ENCODE assay signal across 7 mouse cellular contexts in the genomic region with DNA sequence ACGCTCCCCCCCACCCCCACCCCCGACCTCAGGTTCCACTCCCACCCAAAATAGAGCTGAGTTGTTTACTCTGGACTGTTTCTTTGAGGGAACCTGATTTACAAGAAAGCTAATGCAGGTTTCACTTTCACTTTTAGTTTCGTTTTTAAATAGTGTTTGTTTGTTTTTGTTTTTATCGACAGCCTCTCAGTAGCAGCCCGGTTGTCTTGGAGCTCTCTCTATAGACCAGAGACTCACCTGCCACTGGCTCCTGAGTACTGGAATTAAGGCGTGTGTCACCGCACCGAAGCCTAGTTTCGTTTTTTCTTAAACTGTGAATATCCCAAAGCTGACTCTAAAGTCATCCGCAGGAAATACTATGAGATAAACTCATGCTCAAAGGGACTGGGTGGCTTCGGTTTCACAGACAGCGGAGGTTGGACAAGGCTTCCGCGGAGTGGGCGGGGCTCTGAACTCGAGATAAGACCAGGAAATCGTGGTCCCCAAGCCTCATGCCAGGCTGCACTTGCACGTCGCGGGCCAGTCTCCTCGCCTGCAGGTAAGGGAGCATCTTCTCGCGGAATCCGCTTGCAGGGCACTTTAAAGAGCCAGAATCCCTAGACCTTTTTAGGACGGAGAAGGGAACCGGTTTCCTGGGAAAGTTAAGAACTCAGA. TPM values are rescaled to one million over a fixed set of nuclear protein-coding genes. Genes with fewer than 3 reads are reported as not detected.
A peak's percentile ranks its signal among the peaks of the same experiment; 100 is the strongest.
DNase-seq lines count a peak whose midpoint lies in the region; ATAC-seq and TF ChIP-seq lines count a peak whose summit lies in the region.

A gene (minus strand): TSS at position 422 of the 654 bp plus-strand sequence.
A gene (plus strand): TSS at position 487 of the 654 bp plus-strand sequence.

- peak within 1 kb of the TSS; percentile 64 for H3K9ac ChIP-seq in hindbrain, embryonic 16.5 days (ENCODE audit: low read depth, low read length)
- H3K9ac ChIP-seq in midbrain, embryonic 11.5 days (ENCODE audit: low read length) = peak within 1 kb of the TSS; percentile 4; the same call in 1 of the 2 replicates

- no peaks in the 10 kb centered on the region for H3K27me3 ChIP-seq in hindbrain, embryonic 16.5 days (replicated peaks; ENCODE audit: control insufficient read depth, insufficient read depth, low read length)
- peaks cover 35% of the 10 kb centered on the region; the same call in 1 of the 2 replicates for H3K27me3 ChIP-seq in limb, embryonic 10.5 days (ENCODE audit: low read depth, poor library complexity, severe bottlenecking)
- H3K27me3 ChIP-seq in midbrain, embryonic 11.5 days (ENCODE audit: control insufficient read depth, insufficient read depth, low read length) = no peaks in the 10 kb centered on the region; the same call in 1 of the 2 replicates

- WGBS in hindbrain, embryonic 16.5 days = 5% methylated on average over 26 of the region's 26 CpGs
- WGBS in limb, embryonic 10.5 days = 3% methylated on average over 26 of the region's 26 CpGs
- WGBS in midbrain, embryonic 11.5 days = 6% methylated on average over 26 of the region's 26 CpGs

- H3K27ac ChIP-seq in gastrocnemius, adult 2 months = peak within 1 kb of the TSS; percentile 89
- H3K27ac ChIP-seq in hindbrain, embryonic 16.5 days (ENCODE audit: low read depth, low read length) = no peak within 1 kb of the TSS
- no peak within 1 kb of the TSS for H3K27ac ChIP-seq in limb, embryonic 10.5 days
- no peak within 1 kb of the TSS for H3K27ac ChIP-seq in midbrain, embryonic 11.5 days (ENCODE audit: low read depth, low read length)

- ATAC-seq in hindbrain, embryonic 16.5 days = 0 out of 2 replicates have a peak, but pooled peaks have one; percentile 56
- no peak for ATAC-seq in midbrain, embryonic 11.5 days (ENCODE audit: low FRiP score)

- peak; percentile 70 for DNase-seq in ZHBTc4 (ENCODE audit: low read depth, low spot score)
- DNase-seq in cerebellum, postnatal 14 days = peak; percentile 67 to 68
- DNase-seq in gastrocnemius, adult 2 months = peak; percentile 80
- DNase-seq in limb, embryonic 10.5 days (ENCODE audit: low spot score) = peak; percentile 51
- DNase-seq in midbrain, embryonic 11.5 days (ENCODE audit: low spot score, missing footprints) = peak; percentile 88
- DNase-seq in right cerebral cortex, postnatal 4 days = peak; percentile 33

- H3K9me3 ChIP-seq in hindbrain, embryonic 16.5 days (ENCODE audit: control insufficient read depth, low read length) = no peaks in the 10 kb centered on the region
- H3K9me3 ChIP-seq in limb, embryonic 10.5 days (replicated peaks) = no peaks in the 10 kb centered on the region
- H3K9me3 ChIP-seq in midbrain, embryonic 11.5 days (ENCODE audit: control insufficient read depth, low read length) = no peaks in the 10 kb centered on the region

- H3K36me3 ChIP-seq in hindbrain, embryonic 16.5 days (ENCODE audit: control insufficient read depth, insufficient read depth, low read length) = no peaks in the 10 kb centered on the region
- no peaks in the 10 kb centered on the region for H3K36me3 ChIP-seq in limb, embryonic 10.5 days
- H3K36me3 ChIP-seq in midbrain, embryonic 11.5 days (ENCODE audit: control insufficient read depth, insufficient read depth, low read length) = no peaks in the 10 kb centered on the region

- peaks cover 11% of the 10 kb centered on the region for H3K4me1 ChIP-seq in hindbrain, embryonic 16.5 days (ENCODE audit: control insufficient read depth, insufficient read depth, low read depth, low read length)
- peaks cover 9% of the 10 kb centered on the region for H3K4me1 ChIP-seq in limb, embryonic 10.5 days
- peaks cover 3% of the 10 kb centered on the region; the same call in 1 of the 2 replicates for H3K4me1 ChIP-seq in midbrain, embryonic 11.5 days (ENCODE audit: control insufficient read depth, insufficient read depth, low read length)

- no peak for TF ChIP-seq CTCF in gastrocnemius, adult 2 months (IDR thresholded peaks at IDR 0.05)

- intact Hi-C loops in gastrocnemius, adult 2 months (cut with DNase I) = loop anchor here (5.0 kb wide), 1 partner anchor 195 kb away; no protein-coding TSS in a partner anchor

- peak within 1 kb of the TSS; percentile 97 for H3K4me2 ChIP-seq in hindbrain, embryonic 16.5 days (ENCODE audit: low read length)
- H3K4me2 ChIP-seq in midbrain, embryonic 11.5 days = peak within 1 kb of the TSS; percentile 49

- H3K4me3 ChIP-seq in gastrocnemius, adult 2 months = peak within 1 kb of the TSS; percentile 82
- H3K4me3 ChIP-seq in hindbrain, embryonic 16.5 days (ENCODE audit: low read length) = peak within 1 kb of the TSS; percentile 53
- H3K4me3 ChIP-seq in limb, embryonic 10.5 days = peak within 1 kb of the TSS; percentile 55
- peak within 1 kb of the TSS; percentile 32 for H3K4me3 ChIP-seq in midbrain, embryonic 11.5 days (ENCODE audit: low read depth, low read length)

RNA-seq across cellular contexts. Expression of the first gene that starts in this region (rescaled TPM):
- total RNA-seq in gastrocnemius, adult 2 months (2021) = 10 to 100 TPM; 16.1 to 21.2 TPM
- 66.4 and 71.9 TPM in 2 replicates for polyA plus RNA-seq in hindbrain, embryonic 16.5 days (2015; fragmentation: Nextera tagmentation; extraction: Ambion mirVana)
- polyA plus RNA-seq in limb, embryonic 10.5 days (2016; fragmentation: Nextera tagmentation; extraction: Ambion mirVana) = 24.0 and 30.9 TPM in 2 replicates
- 60.4 and 68.1 TPM in 2 replicates for polyA plus RNA-seq in midbrain, embryonic 11.5 days (2014; fragmentation: Nextera tagmentation; extraction: Ambion mirVana)

RNA-seq across cellular contexts. Expression of the second gene that starts in this region (rescaled TPM):
- under 1 TPM; 0.59 to 0.71 TPM for total RNA-seq in gastrocnemius, adult 2 months (2021)
- 0.56 and 0.76 TPM in 2 replicates for polyA plus RNA-seq in hindbrain, embryonic 16.5 days (2015; fragmentation: Nextera tagmentation; extraction: Ambion mirVana)
- 0.05 and 0.10 TPM in 2 replicates for polyA plus RNA-seq in limb, embryonic 10.5 days (2016; fragmentation: Nextera tagmentation; extraction: Ambion mirVana)
- polyA plus RNA-seq in midbrain, embryonic 11.5 days (2014; fragmentation: Nextera tagmentation; extraction: Ambion mirVana) = 0.34 and 0.77 TPM in 2 replicates

Comparison
In these comparisons a context has a peak if more than half of its experiments do, and no peak if none do; other contexts are left out.
1. DNase-seq: peak in every context shown above with its lines; median percentile 88 in midbrain, embryonic 11.5 days; 80 in gastrocnemius, adult 2 months; 70 in ZHBTc4; 68 in cerebellum, postnatal 14 days; 51 in limb, embryonic 10.5 days; 33 in right cerebral cortex, postnatal 4 days.
2. H3K4me3 ChIP-seq: peak in every context shown above with its lines; median percentile 82 in gastrocnemius, adult 2 months; 55 in limb, embryonic 10.5 days; 53 in hindbrain, embryonic 16.5 days; 32 in midbrain, embryonic 11.5 days.